Mouse (Mus musculus) spleen, postnatal 14 days (tissue): ENCODE data around the gene Kdm4a.
A peak's percentile ranks its signal among the peaks of the same experiment; 100 is the strongest.

Experiments
- DNase-seq, 2 experiments: peaks; one replicate each; pipeline ENCODE4 v3.0.0; 2021 to 2022; ENCODE audit warnings: low spot score in 2 of 2

The Kdm4a gene

DNA sequence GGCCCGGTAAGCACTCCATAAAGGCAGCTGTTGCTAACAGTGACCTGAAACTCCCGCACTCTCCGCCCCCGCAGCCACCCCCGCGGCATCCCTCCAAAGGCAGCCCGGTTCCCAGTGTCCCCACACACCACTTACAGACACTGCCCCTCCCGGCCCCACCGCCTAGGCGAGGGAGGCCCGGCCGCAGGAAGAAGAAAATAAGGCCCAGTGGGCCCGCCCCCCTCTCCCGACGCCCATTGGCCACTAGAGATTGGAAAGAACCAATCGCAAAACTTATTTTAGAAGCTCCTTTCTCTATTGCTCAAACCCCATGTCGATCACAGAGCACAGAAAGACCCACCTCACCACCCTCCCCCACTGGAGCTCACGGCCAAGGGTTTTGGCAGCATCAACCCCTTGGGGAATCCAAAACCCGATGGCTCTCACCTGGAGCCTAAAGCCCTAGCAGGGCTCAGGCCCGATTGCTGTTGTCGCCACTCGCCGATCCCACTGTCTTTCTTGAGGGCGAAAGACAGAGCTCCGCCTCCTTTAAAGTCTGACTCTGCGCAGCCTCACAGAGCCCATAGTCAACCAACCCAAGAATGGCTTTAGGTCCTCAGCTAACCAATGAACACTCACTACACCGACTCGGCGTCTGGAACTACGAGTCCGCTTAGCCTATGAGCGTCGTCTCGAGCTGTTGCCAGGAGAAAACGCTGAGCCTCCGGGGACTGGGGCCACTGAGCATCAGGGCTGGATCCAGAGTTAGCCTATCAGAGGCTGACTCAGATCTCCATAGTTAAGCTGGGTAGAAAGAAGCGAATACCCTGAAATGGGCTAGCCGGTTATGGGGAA, at the start of gene Kdm4a:
Kdm4a (minus strand) TSS at position 577 of the 834 bp plus-strand sequence.
- peak; percentile 81 for DNase-seq

GRCm38 (mm10) chr4:118229035-118229770, 49.4 kb upstream of the Kdm4a start:
- no peak for DNase-seq

DNA sequence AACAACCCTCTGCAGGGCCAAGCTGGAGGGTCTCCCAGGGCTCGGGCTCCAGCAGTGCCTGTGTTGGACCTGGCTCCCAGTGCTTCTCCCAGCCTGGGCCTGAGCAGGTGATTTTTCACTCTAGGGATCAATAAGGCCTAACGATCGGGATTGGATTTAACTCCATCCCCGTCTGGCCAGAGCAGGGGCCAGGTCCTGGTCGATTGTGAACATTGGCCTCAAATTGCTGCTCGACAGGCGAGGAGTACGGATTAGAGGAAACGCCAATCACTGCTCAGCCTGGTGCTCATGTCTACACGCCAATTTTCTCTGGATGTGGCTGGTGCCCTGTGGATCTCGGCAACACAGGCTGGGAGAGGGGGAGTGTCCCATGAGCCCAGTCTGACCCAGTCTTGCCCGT, 47.6 kb upstream of the Kdm4a start:
- no peak for DNase-seq

DNA sequence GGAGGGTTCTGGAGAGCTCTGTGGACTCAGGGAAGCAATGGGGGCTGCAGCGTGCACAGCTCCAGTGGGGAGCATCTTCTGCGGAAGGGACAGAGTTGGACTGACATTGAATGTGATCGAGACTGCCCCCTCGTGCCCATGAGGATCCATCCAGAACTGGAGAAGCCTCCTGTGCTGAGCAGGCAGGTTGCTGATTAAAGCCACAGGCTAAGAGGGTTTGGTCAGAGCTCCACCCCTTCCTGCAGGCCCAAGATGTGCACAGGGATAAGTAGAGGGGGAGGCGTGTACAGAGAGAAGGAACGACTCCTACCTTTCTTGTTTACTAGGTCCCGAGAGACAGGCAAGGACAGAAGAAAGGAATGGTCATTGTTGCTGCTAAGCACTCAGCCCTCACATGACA, 41.4 kb upstream of the Kdm4a start:
- DNase-seq, result no peak

DNA sequence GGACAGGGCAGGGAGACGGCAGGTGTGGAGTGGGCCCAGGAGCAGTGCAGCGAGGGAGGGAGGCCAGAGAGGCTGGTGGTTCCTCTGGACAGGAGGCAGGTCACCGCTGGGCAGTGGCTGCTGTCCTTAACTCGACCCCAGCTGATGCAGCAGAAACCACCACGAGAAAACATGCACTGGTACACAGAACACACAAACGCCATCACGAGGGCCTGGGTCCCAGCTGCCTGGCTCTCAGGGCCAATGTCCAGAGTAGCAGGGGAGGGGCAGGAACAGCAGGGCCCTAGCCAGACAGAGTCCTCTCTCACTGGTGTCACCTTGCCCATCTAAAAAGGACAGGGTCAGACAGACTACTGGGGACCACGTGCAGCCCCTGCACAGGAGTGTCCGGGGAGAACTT, 40.9 kb upstream of the Kdm4a start:
- DNase-seq, result no peak

DNA sequence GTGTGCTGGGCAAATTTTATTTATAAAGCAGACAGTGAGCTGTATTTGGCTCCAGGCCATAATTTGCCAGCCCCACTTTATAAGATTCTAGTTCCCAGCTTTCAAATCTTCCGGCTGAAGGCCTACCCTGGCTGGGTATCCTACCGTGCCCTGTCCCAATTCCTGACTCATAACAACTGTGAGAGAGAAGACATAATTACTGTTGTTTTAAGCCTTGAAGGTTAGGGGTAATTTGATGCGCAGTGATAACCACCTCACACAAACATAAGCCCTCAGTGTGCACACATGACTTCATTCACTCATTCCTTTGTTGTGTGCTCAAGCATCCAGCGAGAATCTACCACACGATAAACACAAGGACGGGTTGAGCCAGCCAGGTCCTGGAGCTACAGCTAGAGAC, 39.6 kb upstream of the Kdm4a start:
- no peak for DNase-seq

GRCm38 (mm10) chr4:118218521-118218920, 38.7 kb upstream of the Kdm4a start:
- no peak for DNase-seq

- DNase-seq, result peak in 1 of 2 experiments; percentile 45
Measured at GRCm38 (mm10) chr4:118216726-118217595, 37.1 kb upstream of the Kdm4a start.

GRCm38 (mm10) chr4:118214891-118215290, 35.0 kb upstream of the Kdm4a start:
- no peak for DNase-seq

- DNase-seq, result no peak
Measured at GRCm38 (mm10) chr4:118206918-118207640, 27.2 kb upstream of the Kdm4a start.

DNA sequence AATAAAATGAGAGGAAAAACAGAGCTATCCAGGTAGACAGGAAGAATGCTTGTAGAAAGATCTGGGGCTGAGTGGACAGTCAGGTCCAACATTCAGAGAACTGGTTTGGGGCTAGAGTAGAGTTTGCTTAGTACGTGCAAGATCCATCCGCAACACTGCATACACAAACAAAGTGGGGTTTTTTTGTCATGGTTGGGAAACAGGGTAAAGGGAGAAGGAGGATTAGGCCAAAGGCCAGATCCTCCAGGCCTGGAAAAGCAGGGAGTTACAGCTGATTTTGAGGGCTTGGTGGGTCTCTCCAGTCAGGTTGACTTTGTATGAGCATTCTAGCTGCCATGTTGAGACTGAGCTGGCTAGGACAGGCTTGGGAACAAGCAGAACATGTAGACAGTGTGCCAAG, 26.1 kb upstream of the Kdm4a start:
- no peak for DNase-seq

DNA sequence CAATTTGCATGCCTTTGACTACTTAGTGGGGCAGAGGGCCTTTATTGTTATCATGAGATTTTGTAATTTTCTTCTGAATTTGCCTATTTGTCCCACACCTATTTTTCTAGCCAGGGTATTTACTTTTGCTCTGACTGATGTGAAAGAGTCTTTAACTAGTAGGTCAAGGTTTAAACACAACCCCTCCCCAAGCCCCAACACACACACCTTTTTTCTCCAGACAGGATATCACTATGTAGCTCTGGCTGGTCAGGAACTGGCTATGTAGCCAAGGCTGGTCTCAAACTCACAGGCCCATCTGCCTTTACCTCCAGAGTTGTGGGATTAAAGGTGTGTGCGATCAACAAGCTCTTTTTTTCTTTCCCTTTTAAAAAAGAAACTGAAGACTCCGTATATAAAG, 19.2 kb upstream of the Kdm4a start:
- no peak for DNase-seq

GRCm38 (mm10) chr4:118198606-118199005, 18.8 kb upstream of the Kdm4a start:
- DNase-seq, result no peak

DNA sequence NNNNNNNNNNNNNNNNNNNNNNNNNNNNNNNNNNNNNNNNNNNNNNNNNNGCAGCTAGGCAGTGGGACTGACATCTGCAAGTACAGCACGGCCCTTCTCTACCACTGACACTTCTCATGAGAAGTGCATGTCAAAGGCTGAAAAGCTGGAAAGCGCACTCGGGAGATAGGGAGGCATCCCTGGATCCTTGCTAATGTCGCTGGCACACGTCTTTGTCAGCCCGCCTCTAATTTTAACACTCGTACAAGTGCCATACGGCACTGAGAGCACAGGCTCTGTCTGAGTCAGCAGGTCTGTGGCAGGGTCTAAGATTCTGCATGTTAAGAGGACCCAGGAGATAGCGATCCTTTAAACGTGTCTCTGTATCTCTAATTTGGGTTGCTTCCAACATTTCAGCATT, 16.3 kb upstream of the Kdm4a start:
- no peak for DNase-seq

DNA sequence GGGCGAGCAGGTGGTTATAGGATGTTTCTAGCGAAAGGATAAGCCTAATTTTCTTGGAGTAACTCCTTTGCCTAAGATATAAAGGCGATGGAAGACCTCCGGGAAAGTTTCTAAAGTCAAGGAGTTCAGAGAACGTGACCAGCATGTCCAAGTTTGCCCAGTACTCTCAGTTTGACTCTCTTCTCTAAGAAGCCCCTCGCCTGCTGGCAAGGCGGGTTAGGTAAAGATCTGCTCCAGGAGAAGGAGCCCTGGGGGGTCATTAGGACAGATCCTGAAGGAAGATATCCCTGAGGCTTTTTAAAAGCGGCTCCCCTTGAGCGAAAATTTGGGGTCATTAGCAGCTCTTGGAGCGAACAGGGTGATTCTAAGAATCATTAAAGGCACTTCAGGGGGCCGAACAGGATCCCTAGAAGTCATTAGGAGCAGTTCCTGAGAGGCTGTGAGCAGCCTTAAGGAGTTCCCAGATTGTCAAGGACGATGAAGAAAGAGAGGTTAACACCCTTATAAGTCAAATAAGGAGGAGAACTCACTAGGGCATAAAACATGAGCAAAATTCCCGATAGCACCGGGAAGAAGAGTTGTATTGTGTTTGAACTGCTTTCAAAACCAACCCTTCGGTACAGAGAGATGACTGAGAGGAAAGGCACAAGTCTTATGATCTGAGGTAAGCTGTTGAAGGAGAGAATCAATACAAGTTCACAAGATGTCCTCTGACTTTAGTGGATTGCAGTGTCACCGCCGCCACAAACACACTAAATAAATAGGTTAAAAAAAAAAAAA, 648 bp upstream of the Kdm4a start:
- no peak for DNase-seq

DNA sequence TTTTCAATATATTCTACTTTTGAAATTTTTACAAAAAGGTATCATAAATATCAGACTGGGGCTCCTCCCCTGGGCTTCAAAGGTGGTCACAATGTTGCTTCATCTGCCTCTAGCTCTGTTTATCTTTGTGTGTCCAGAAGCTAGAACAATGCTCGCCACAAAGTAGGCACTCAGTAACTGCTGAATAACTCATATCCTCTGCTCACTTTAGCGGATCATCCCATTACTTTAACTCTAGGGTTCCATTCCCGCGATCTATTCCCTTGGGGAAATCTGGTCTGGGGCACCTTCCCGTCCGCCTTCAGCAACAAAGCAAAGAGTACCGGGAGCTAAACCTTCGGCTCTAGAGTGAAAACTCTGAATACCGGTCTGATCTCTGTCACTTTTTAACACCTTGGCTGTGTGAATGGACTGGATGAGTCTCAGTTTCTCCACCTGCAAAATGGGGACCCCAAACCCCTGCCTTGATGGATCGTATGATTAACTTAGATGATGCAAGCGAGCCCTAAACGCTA, 834 bp downstream of the Kdm4a start:
- no peak for DNase-seq

- DNase-seq, result no peak
Measured at GRCm38 (mm10) chr4:118172461-118172860, 7.4 kb downstream of the Kdm4a start.

DNA sequence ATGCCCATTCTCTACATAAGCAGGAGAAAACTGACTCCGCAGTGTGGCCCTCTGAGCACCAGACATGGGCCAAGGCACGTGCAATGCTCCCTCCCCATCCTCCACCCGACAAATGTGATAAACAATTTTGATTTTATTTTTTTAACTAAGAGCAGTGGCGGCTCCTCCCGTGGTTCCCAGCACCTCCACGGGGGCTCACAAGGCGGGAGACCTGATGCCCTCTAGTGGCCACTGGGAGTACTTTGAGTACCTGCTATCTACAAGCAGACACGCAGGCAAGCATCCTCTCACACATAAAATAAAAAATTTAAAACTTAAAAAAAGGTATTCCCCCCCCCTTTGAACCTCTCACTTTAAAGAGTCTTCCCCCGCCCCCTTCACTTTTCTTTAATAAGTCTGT, 8.8 kb downstream of the Kdm4a start:
- DNase-seq, result no peak

DNA sequence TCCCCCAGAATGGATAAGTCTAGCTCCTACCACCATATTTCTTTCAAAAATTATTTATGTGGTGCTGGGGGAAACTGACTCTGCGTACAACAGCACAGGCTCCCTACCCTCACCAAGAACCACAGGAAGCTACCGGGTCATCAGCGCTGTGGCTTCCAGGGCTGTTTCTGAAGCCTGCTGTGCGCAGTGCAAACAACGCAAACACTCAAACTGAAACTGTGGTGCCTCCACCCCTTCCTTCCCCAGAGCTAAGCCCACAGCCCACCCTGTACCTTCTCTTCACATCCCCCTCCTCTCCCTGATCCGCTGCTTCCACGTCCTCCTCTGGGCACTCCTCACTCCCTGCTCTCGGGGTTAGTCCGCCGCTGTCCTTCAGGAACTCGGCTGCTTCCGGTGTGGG, 17.7 kb downstream of the Kdm4a start:
- DNase-seq, result no peak

GRCm38 (mm10) chr4:118157666-118158065, 22.2 kb downstream of the Kdm4a start:
- no peak for DNase-seq

DNA sequence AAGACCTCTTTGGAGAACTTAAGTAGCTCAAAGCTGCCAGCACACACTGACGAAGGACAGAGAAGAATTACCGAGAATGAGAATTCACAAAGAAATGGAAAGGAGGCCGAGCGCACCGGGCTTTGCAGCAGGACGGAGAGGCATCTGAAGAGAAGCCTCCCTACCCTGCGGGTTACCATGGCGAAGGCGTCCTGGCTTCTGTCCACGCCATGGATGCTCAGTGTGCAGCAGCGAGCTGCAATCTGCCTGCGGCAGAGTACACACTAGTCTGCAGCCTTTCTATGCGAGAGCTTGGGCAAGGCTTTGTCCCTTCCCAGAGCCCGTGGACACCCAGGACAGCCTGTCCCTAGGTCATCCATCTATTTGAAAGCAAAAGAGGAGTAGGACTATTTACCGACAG, 23.3 kb downstream of the Kdm4a start:
- no peak for DNase-seq
